Mouse (Mus musculus) midbrain, postnatal 0 days (tissue): ENCODE measurements around the gene Tmem243. TPM values are rescaled to one million over a fixed set of nuclear protein-coding genes. Genes with fewer than 3 reads are reported as not detected.

Experiments
- ATAC-seq: fragments of 200-750 bp; cut with Nextera tagmentation; 2 replicates; pipeline ENCODE4 v1.8.0; 2017; ENCODE audit warnings: moderate number of reproducible peaks, mild to moderate bottlenecking, moderate TSS enrichment, moderate library complexity; ENCODE audit not compliant: low FRiP score
- DNase-seq: peaks from one replicate; pipeline ENCODE4 v3.0.0-alpha.2; 2015; ENCODE audit warnings: low spot score
- H3K27ac ChIP-seq: fragments of 300-500 bp; sonication (generic); 2 replicates; pipeline ENCODE4 v1.5.1; 2014; ENCODE audit warnings: low read depth, mild to moderate bottlenecking, low read length, mixed read lengths
- H3K27me3 ChIP-seq: fragments of 300-500 bp; sonication (generic); 2 replicates; pipeline ENCODE4 v1.6.1; 2014; ENCODE audit warnings: low read length, control low read depth, mixed read lengths; ENCODE audit not compliant: insufficient read depth
- H3K36me3 ChIP-seq: fragments of 300-500 bp; sonication (generic); 2 replicates; pipeline ENCODE4 v1.6.1; 2014; ENCODE audit warnings: low read length, control low read depth, mixed read lengths; ENCODE audit not compliant: insufficient read depth
- H3K4me1 ChIP-seq: fragments of 300-500 bp; sonication (generic); 2 replicates; pipeline ENCODE4 v1.6.1; 2014; ENCODE audit warnings: mild to moderate bottlenecking, control low read depth, antibody characterized with exemption, low read length, mixed read lengths; ENCODE audit not compliant: insufficient read depth
- H3K4me2 ChIP-seq: fragments of 300-500 bp; sonication (generic); 2 replicates; pipeline ENCODE4 v1.6.1; 2014; ENCODE audit warnings: low read depth, mild to moderate bottlenecking, low read length, mixed read lengths; ENCODE audit not compliant: poor library complexity, severe bottlenecking
- H3K4me3 ChIP-seq: fragments of 300-500 bp; sonication (generic); 2 replicates; pipeline ENCODE4 v1.5.1; 2014; ENCODE audit warnings: low read depth, mild to moderate bottlenecking, low read length, moderate library complexity
- H3K9ac ChIP-seq: fragments of 300-500 bp; sonication (generic); replicated peaks from 2 replicates; pipeline ENCODE4 v1.6.1; 2014; ENCODE audit warnings: mild to moderate bottlenecking, low read length, moderate library complexity, mixed read lengths; ENCODE audit not compliant: poor library complexity, severe bottlenecking
- H3K9me3 ChIP-seq: fragments of 300-500 bp; sonication (generic); 2 replicates; pipeline ENCODE4 v1.6.1; 2016; ENCODE audit warnings: low read length, control low read depth
- CTCF ChIP-seq: IDR thresholded peaks from 2 replicates; pipeline ENCODE4 v1.5.1; 2016; ENCODE audit warnings: antibody characterized with exemption, mild to moderate bottlenecking
- WGBS: fragments of 180-500 bp; shearing (Covaris S2); extraction: QIAGEN DNeasy Blood & Tissue Kit; methylation state at CpG from one replicate; pipeline ENCODE4 v1.1.7; 2014; 5-methylcytosine and 5-hydroxymethylcytosine counted together
- polyA plus RNA-seq: library from polyadenylated mRNA; unstranded; fragments of >200 nt; fragmentation: Nextera tagmentation; extraction: Ambion mirVana; gene quantifications from 2 replicates; pipeline ENCODE4 v1.2.1, GENCODE M21; 2015
- total RNA-seq: library from RNA; depleted of rRNA; stranded (reverse); fragments of >200 nt; gene quantifications from 2 replicates; pipeline ENCODE4 v1.2.3, GENCODE M21; 2014

Gene Tmem243
- total and polyA plus RNA-seq, 2 experiments from 2014 or later = 3.0 to 11.5 TPM

DNA sequence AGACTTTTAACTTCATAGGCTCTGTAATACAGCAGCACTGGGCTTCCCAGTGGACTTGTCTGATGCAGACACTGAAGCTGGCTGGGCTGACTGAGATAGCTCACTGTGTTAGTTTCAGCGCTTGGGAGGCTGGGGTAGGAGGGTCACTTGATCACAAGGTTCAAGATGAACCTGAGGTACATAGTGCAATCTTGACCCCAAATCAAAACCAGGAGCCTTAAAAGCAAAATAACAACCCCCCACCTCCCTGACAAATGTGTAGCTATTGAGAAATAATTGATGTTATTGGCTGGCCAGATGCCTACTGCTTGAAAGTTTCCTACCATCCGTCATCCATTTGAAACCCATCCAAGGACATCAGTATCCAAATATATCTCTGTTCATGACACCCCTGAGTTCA, 2.2 kb downstream of the Tmem243 start:
- ATAC-seq (no peak), DNase-seq (no peak)
- H3K9ac ChIP-seq = no peak overlapping the region
- WGBS = 100% methylated on average over 2 of the region's 2 CpGs
- H3K4me2 ChIP-seq = no peak overlapping the region
- no peaks in the 10 kb centered on the region for H3K4me1 ChIP-seq
- no peak for TF ChIP-seq CTCF
- no peaks in the 10 kb centered on the region for H3K9me3 ChIP-seq
- no peaks in the 10 kb centered on the region for H3K27me3 ChIP-seq
- no peaks in the 10 kb centered on the region for H3K36me3 ChIP-seq
- no peak overlapping the region for H3K27ac ChIP-seq
- H3K4me3 ChIP-seq = no peak overlapping the region

DNA sequence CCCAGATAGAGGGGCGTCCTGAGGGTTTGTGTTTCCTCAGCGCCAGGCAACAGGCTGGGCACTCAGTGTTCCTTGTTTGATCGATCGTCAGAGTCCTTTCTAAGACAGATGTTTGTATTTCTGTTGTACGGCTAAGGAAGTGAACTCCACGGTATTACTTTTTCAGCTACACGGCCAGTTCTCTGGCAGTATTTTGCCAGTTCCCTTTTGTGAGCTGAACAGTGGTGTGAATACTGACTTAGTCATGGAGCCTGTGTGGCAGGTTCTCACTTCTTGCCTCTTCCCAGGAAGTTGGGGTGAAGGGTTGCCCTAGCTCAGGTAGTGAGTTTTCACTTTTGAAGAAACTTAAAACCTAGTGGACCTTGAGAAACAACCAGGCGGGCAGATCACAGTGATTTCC, 3.5 kb downstream of the Tmem243 start:
- H3K9me3 ChIP-seq = no peaks in the 10 kb centered on the region
- H3K9ac ChIP-seq = no peak overlapping the region
- H3K4me3 ChIP-seq = no peak overlapping the region
- H3K27me3 ChIP-seq = no peaks in the 10 kb centered on the region
- DNase-seq = no peak
- TF ChIP-seq CTCF = no peak
- no peaks in the 10 kb centered on the region for H3K36me3 ChIP-seq
- no peaks in the 10 kb centered on the region for H3K4me1 ChIP-seq
- 88% methylated on average over 8 of the region's 8 CpGs for WGBS
- H3K27ac ChIP-seq = no peak overlapping the region
- H3K4me2 ChIP-seq = no peak overlapping the region
- ATAC-seq = no peak

DNA sequence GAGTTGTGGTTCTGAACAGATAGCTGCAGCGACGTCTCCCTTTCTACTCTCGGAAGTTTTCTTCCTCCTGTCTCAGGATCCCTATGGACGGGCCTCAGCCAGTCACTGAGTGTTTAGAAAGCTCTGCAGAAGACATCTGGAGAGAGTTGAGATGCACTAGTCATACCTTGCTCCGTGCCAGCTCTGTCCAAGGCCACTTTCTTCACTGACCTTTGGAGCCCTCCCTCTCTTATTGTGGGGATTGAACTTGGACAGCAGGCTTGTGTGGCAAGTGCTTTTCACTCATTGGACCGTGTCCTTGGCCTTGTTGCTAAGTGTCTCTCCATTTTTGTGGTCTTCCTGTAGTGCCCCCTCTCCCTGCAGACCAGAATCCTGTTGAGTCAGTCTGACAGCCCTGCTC, 6.3 kb downstream of the Tmem243 start:
- Histone ChIP-seq H3K4me1 (no peaks in the 10 kb centered on the region), H3K27ac (no peak overlapping the region), H3K4me3 (no peak overlapping the region), H3K4me2 (no peak overlapping the region), H3K27me3 (no peaks in the 10 kb centered on the region), H3K36me3 (no peaks in the 10 kb centered on the region), H3K9ac (no peak overlapping the region), H3K9me3 (no peaks in the 10 kb centered on the region)
- WGBS = 83% methylated on average over 6 of the region's 6 CpGs
- no peak for TF ChIP-seq CTCF
- ATAC-seq (no peak), DNase-seq (no peak)

- 77% methylated on average over 8 of the region's 8 CpGs for WGBS
- H3K36me3 ChIP-seq = no peaks in the 10 kb centered on the region
- no peak for ATAC-seq
Observed at GRCm38 (mm10) chr5:9107296-9108089, 7.0 kb downstream of the Tmem243 start.

DNA sequence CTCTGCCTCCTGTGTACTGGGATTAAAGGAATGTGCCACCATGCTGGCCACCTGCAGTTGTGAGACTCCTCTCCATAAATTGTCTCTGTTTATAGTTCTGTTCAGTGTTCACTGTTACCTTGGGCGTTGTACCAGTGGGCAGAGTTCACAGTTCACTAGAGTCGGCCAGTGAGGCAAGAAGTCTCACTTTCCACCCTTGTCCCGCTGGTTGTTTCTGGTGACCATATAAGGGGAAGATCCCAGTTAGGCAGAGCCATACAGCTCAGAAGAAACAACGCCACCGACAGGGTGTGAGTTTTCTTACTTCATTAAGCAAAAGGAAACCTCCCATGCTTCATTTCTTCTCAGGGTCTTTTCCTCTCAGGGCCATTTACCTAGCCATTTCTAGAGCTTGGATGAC, 8.0 kb downstream of the Tmem243 start:
- DNase-seq (no peak), ATAC-seq (no peak)
- H3K27me3 ChIP-seq = no peaks in the 10 kb centered on the region
- H3K36me3 ChIP-seq = no peaks in the 10 kb centered on the region
- no peak for TF ChIP-seq CTCF
- no peak overlapping the region for H3K4me2 ChIP-seq
- no peaks in the 10 kb centered on the region for H3K9me3 ChIP-seq
- H3K4me1 ChIP-seq = no peaks in the 10 kb centered on the region
- H3K9ac ChIP-seq = no peak overlapping the region
- 91% methylated on average over 5 of the region's 5 CpGs for WGBS
- H3K4me3 ChIP-seq = no peak overlapping the region
- H3K27ac ChIP-seq = no peak overlapping the region

More at GRCm38 (mm10) chr5:9107296-9108089, 7.0 kb downstream of the Tmem243 start:
- Histone ChIP-seq H3K27me3 (no peaks in the 10 kb centered on the region), H3K9ac (no peak overlapping the region), H3K9me3 (no peaks in the 10 kb centered on the region), H3K4me3 (no peak overlapping the region), H3K4me2 (no peak overlapping the region), H3K4me1 (no peaks in the 10 kb centered on the region), H3K27ac (no peak overlapping the region)
- DNase-seq = no peak
- no peak for TF ChIP-seq CTCF

DNA sequence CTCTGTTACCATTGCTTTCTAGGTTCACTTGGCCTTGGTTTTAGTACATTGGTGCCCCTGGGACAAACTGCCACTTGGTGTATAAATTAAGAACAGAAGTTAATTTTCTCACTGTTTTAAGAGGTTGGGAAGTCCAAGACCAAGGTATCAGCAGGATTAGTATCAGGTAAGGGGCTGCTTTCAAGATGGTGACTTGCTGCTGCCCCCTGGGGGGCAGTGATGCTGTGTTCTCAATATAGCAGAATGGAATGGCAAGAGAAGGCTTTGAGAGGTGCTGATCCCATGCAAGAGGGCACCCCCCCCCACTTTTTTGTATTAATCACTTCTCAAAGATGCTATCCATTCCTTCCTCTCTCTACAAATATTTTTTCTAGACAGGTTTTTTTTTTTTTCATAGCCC, 9.1 kb downstream of the Tmem243 start:
- H3K4me1 ChIP-seq = no peaks in the 10 kb centered on the region
- ATAC-seq (no peak), DNase-seq (no peak)
- no peaks in the 10 kb centered on the region for H3K36me3 ChIP-seq
- H3K27ac ChIP-seq = no peak overlapping the region
- H3K4me2 ChIP-seq = no peak overlapping the region
- TF ChIP-seq CTCF = peak; percentile 36
- no peak overlapping the region for H3K9ac ChIP-seq
- H3K4me3 ChIP-seq = no peak overlapping the region
- no peaks in the 10 kb centered on the region for H3K27me3 ChIP-seq
- no peaks in the 10 kb centered on the region for H3K9me3 ChIP-seq
